Mouse (Mus musculus) limb, embryonic 15.5 days (tissue): Measurements from ENCODE around the gene Gm44502. TPM values are rescaled to one million over a fixed set of nuclear protein-coding genes. Genes with fewer than 3 reads are reported as not detected.
A peak's percentile ranks its signal among the peaks of the same experiment; 100 is the strongest.

Experiments used
- ATAC-seq: fragments of 200-750 bp; cut with Nextera tagmentation; 2 replicates; pipeline ENCODE4 v1.8.0; 2017; ENCODE audit warnings: low read depth, moderate TSS enrichment; ENCODE audit not compliant: insufficient number of reproducible peaks, low FRiP score, low TSS enrichment
- H3K27ac ChIP-seq: fragments of 300-500 bp; sonication (generic); 2 replicates; pipeline ENCODE4 v1.5.1; 2015; ENCODE audit warnings: moderate library complexity, mild to moderate bottlenecking, inconsistent platforms
- H3K27me3 ChIP-seq: fragments of 300-500 bp; sonication (generic); 2 replicates; pipeline ENCODE4 v1.6.1; 2015; ENCODE audit warnings: inconsistent platforms
- H3K36me3 ChIP-seq: fragments of 300-500 bp; sonication (generic); 2 replicates; pipeline ENCODE4 v1.6.1; 2015; ENCODE audit warnings: inconsistent platforms
- H3K4me1 ChIP-seq: fragments of 300-500 bp; sonication (generic); 2 replicates; pipeline ENCODE4 v1.6.1; 2015; ENCODE audit warnings: inconsistent platforms
- H3K4me2 ChIP-seq: fragments of 300-500 bp; sonication (generic); 2 replicates; pipeline ENCODE4 v1.6.1; 2015; ENCODE audit warnings: mild to moderate bottlenecking, inconsistent platforms
- H3K4me3 ChIP-seq: fragments of 300-500 bp; sonication (generic); 2 replicates; pipeline ENCODE4 v1.5.1; 2015; ENCODE audit warnings: mild to moderate bottlenecking, inconsistent platforms
- H3K9ac ChIP-seq: fragments of 300-500 bp; sonication (generic); 2 replicates; pipeline ENCODE4 v1.6.1; 2015; ENCODE audit warnings: inconsistent platforms
- H3K9me3 ChIP-seq: fragments of 300-500 bp; sonication (generic); 2 replicates; pipeline ENCODE4 v1.6.1; 2016; ENCODE audit warnings: inconsistent platforms
- WGBS: fragments of 180-500 bp; shearing (Covaris S2); methylation state at CpG from one replicate; pipeline ENCODE4 v1.1.7; 2015; 5-methylcytosine and 5-hydroxymethylcytosine counted together
- polyA plus RNA-seq: library from polyadenylated mRNA; unstranded; fragments of >200 nt; fragmentation: Nextera tagmentation; extraction: Ambion mirVana; gene quantifications from 2 replicates; pipeline ENCODE4 v1.2.1, GENCODE M21; 2015

Gene Gm44502
- polyA plus RNA-seq, 1 experiment from 2014 or later, result not detected

- no peak overlapping the region for H3K9ac ChIP-seq
- 91% methylated on average over 10 of the region's 10 CpGs for WGBS
- no peaks in the 10 kb centered on the region for H3K27me3 ChIP-seq
- no peak overlapping the region for H3K27ac ChIP-seq
- H3K4me2 ChIP-seq, result no peak overlapping the region
- no peak overlapping the region for H3K4me3 ChIP-seq
- H3K36me3 ChIP-seq, result peaks cover 23% of the 10 kb centered on the region
- no peaks in the 10 kb centered on the region for H3K9me3 ChIP-seq
- H3K4me1 ChIP-seq, result peaks cover 14% of the 10 kb centered on the region
- no peak for ATAC-seq
Observed at GRCm38 (mm10) chr15:89426716-89427115, 2.8 kb downstream of the Gm44502 start.

GRCm38 (mm10) chr15:89425711-89426121, 3.8 kb downstream of the Gm44502 start, which contains the start of gene Cpt1b:
Gene Cpt1b (minus strand): TSS chr15:89425863.
- 31% methylated on average over 6 of the region's 6 CpGs for WGBS
- no peak within 1 kb of the TSS for H3K4me3 ChIP-seq
- ATAC-seq, result no peak
- H3K27me3 ChIP-seq, result no peaks in the 10 kb centered on the region
- no peak within 1 kb of the TSS for H3K27ac ChIP-seq
- H3K4me1 ChIP-seq, result peaks cover 14% of the 10 kb centered on the region
- peaks cover 23% of the 10 kb centered on the region for H3K36me3 ChIP-seq
- H3K4me2 ChIP-seq, result 0 out of 2 replicates have a peak within 1 kb of the TSS, but pooled peaks have one; percentile 1
- no peaks in the 10 kb centered on the region for H3K9me3 ChIP-seq
- no peak within 1 kb of the TSS for H3K9ac ChIP-seq

GRCm38 (mm10) chr15:89424621-89425020, 4.9 kb downstream of the Gm44502 start:
- no peak overlapping the region for H3K27ac ChIP-seq
- H3K27me3 ChIP-seq, result no peaks in the 10 kb centered on the region
- WGBS, result 84% methylated on average over 8 of the region's 8 CpGs
- H3K36me3 ChIP-seq, result peaks cover 31% of the 10 kb centered on the region
- ATAC-seq, result no peak
- H3K9ac ChIP-seq, result no peak overlapping the region
- no peak overlapping the region for H3K4me2 ChIP-seq
- no peaks in the 10 kb centered on the region for H3K9me3 ChIP-seq
- H3K4me1 ChIP-seq, result peaks cover 9% of the 10 kb centered on the region
- H3K4me3 ChIP-seq, result no peak overlapping the region

GRCm38 (mm10) chr15:89421938-89422337, 7.6 kb downstream of the Gm44502 start:
- WGBS, result 93% methylated on average over 9 of the region's 9 CpGs
- no peak overlapping the region for H3K27ac ChIP-seq
- no peaks in the 10 kb centered on the region for H3K27me3 ChIP-seq
- H3K4me1 ChIP-seq, result 0 out of 2 replicates have a peak, but pooled peaks cover 2% of the 10 kb centered on the region
- H3K4me3 ChIP-seq, result no peak overlapping the region
- H3K36me3 ChIP-seq, result peaks cover 32% of the 10 kb centered on the region
- no peak overlapping the region for H3K9ac ChIP-seq
- H3K4me2 ChIP-seq, result no peak overlapping the region
- H3K9me3 ChIP-seq, result no peaks in the 10 kb centered on the region
- ATAC-seq, result no peak

- ATAC-seq, result no peak
- no peaks in the 10 kb centered on the region for H3K4me1 ChIP-seq
- no peak overlapping the region for H3K9ac ChIP-seq
- H3K27me3 ChIP-seq, result no peaks in the 10 kb centered on the region
- H3K9me3 ChIP-seq, result no peaks in the 10 kb centered on the region
- H3K4me2 ChIP-seq, result no peak overlapping the region
- H3K4me3 ChIP-seq, result no peak overlapping the region
- WGBS, result 88% methylated on average over 8 of the region's 8 CpGs
- H3K27ac ChIP-seq, result no peak overlapping the region
- H3K36me3 ChIP-seq, result peaks cover 18% of the 10 kb centered on the region; the same call in 1 of the 2 replicates
Observed at GRCm38 (mm10) chr15:89415282-89415681, 14.2 kb downstream of the Gm44502 start.

- WGBS, result 84% methylated on average over 22 of the region's 24 CpGs
- no peaks in the 10 kb centered on the region for H3K27me3 ChIP-seq
- H3K36me3 ChIP-seq, result no peaks in the 10 kb centered on the region
- no peak within 1 kb of the TSS for H3K27ac ChIP-seq
- H3K9ac ChIP-seq, result no peak within 1 kb of the TSS
- H3K4me3 ChIP-seq, result no peak within 1 kb of the TSS
- H3K4me2 ChIP-seq, result no peak within 1 kb of the TSS
- H3K9me3 ChIP-seq, result no peaks in the 10 kb centered on the region
- ATAC-seq, result no peak
- no peaks in the 10 kb centered on the region for H3K4me1 ChIP-seq
Observed at GRCm38 (mm10) chr15:89410118-89410517, 19.4 kb downstream of the Gm44502 start, which contains the start of gene Syce3. Gene Syce3 (minus strand): TSS chr15:89410503.

GRCm38 (mm10) chr15:89406691-89407090, 22.8 kb downstream of the Gm44502 start:
- H3K4me3 ChIP-seq, result no peak overlapping the region
- H3K27me3 ChIP-seq, result no peaks in the 10 kb centered on the region
- no peak overlapping the region for H3K27ac ChIP-seq
- ATAC-seq, result no peak
- no peaks in the 10 kb centered on the region for H3K36me3 ChIP-seq
- no peaks in the 10 kb centered on the region for H3K4me1 ChIP-seq
- no peak overlapping the region for H3K9ac ChIP-seq
- H3K4me2 ChIP-seq, result no peak overlapping the region
- H3K9me3 ChIP-seq, result no peaks in the 10 kb centered on the region

- Histone ChIP-seq H3K4me1 (no peaks in the 10 kb centered on the region), H3K4me3 (no peak overlapping the region), H3K36me3 (no peaks in the 10 kb centered on the region), H3K9ac (no peak overlapping the region), H3K27ac (no peak overlapping the region), H3K4me2 (no peak overlapping the region), H3K27me3 (no peaks in the 10 kb centered on the region), H3K9me3 (no peaks in the 10 kb centered on the region)
- ATAC-seq, result no peak
- 79% methylated on average over 10 of the region's 10 CpGs for WGBS
Observed at GRCm38 (mm10) chr15:89404831-89405623, 24.5 kb downstream of the Gm44502 start.

- no peak overlapping the region for H3K27ac ChIP-seq
- 77% methylated on average over 1 of the region's 1 CpGs for WGBS
Observed at GRCm38 (mm10) chr15:89402471-89402870, 27.0 kb downstream of the Gm44502 start.

GRCm38 (mm10) chr15:89399716-89400115, 29.8 kb downstream of the Gm44502 start:
- H3K27ac ChIP-seq, result no peak overlapping the region
- ATAC-seq, result no peak
- H3K9ac ChIP-seq, result no peak overlapping the region
- H3K9me3 ChIP-seq, result no peaks in the 10 kb centered on the region
- no peaks in the 10 kb centered on the region for H3K36me3 ChIP-seq
- H3K4me2 ChIP-seq, result no peak overlapping the region
- WGBS, result 48% methylated on average over 1 of the region's 1 CpGs
- H3K4me1 ChIP-seq, result no peaks in the 10 kb centered on the region
- H3K27me3 ChIP-seq, result no peaks in the 10 kb centered on the region
- no peak overlapping the region for H3K4me3 ChIP-seq

More at GRCm38 (mm10) chr15:89402471-89402870, 27.0 kb downstream of the Gm44502 start:
- H3K9me3 ChIP-seq, result no peaks in the 10 kb centered on the region
- H3K4me3 ChIP-seq, result no peak overlapping the region
- no peaks in the 10 kb centered on the region for H3K27me3 ChIP-seq
- no peak overlapping the region for H3K4me2 ChIP-seq
- no peaks in the 10 kb centered on the region for H3K36me3 ChIP-seq
- no peaks in the 10 kb centered on the region for H3K4me1 ChIP-seq
- ATAC-seq, result no peak
- H3K9ac ChIP-seq, result no peak overlapping the region

- Histone ChIP-seq H3K4me3 (no peak overlapping the region), H3K27ac (no peak overlapping the region), H3K9me3 (no peaks in the 10 kb centered on the region), H3K36me3 (no peaks in the 10 kb centered on the region), H3K27me3 (no peaks in the 10 kb centered on the region), H3K4me2 (no peak overlapping the region), H3K4me1 (no peaks in the 10 kb centered on the region), H3K9ac (no peak overlapping the region)
- no peak for ATAC-seq
- WGBS, result 69% methylated on average over 2 of the region's 2 CpGs
Observed at GRCm38 (mm10) chr15:89398146-89398545, 31.4 kb downstream of the Gm44502 start.

- Histone ChIP-seq H3K27me3 (no peaks in the 10 kb centered on the region), H3K9me3 (no peaks in the 10 kb centered on the region), H3K27ac (no peak overlapping the region), H3K36me3 (no peaks in the 10 kb centered on the region), H3K4me2 (no peak overlapping the region), H3K4me3 (no peak overlapping the region), H3K9ac (no peak overlapping the region), H3K4me1 (peaks cover 2% of the 10 kb centered on the region; the same call in 1 of the 2 replicates)
- no peak for ATAC-seq
- 85% methylated on average over 4 of the region's 4 CpGs for WGBS
Observed at GRCm38 (mm10) chr15:89396883-89397282, 32.6 kb downstream of the Gm44502 start.
